Mouse (Mus musculus) embryonic facial prominence, embryonic 13.5 days (tissue): ENCODE results near the gene Ganab. TPM values are rescaled to one million over a fixed set of nuclear protein-coding genes. Genes with fewer than 3 reads are reported as not detected.

Experiments
- ATAC-seq: fragments of 200-750 bp; cut with Nextera tagmentation; 2 replicates; pipeline ENCODE4 v1.8.0; 2017; ENCODE audit warnings: low read depth; ENCODE audit not compliant: insufficient number of reproducible peaks, insufficient read depth, low FRiP score, low TSS enrichment
- H3K27ac ChIP-seq: fragments of 300-500 bp; sonication (generic); 2 replicates; pipeline ENCODE4 v1.5.1; 2015; ENCODE audit warnings: moderate library complexity, mild to moderate bottlenecking, inconsistent platforms
- H3K27me3 ChIP-seq: fragments of 300-500 bp; sonication (generic); 2 replicates; pipeline ENCODE4 v1.6.1; 2015; ENCODE audit warnings: mild to moderate bottlenecking, inconsistent platforms
- H3K36me3 ChIP-seq: fragments of 300-500 bp; sonication (generic); 2 replicates; pipeline ENCODE4 v1.6.1; 2015; ENCODE audit warnings: mild to moderate bottlenecking, inconsistent platforms
- H3K4me1 ChIP-seq: fragments of 300-500 bp; sonication (generic); 2 replicates; pipeline ENCODE4 v1.6.1; 2015; ENCODE audit warnings: inconsistent platforms
- H3K4me2 ChIP-seq: fragments of 300-500 bp; sonication (generic); 2 replicates; pipeline ENCODE4 v1.6.1; 2015; ENCODE audit warnings: moderate library complexity, mild to moderate bottlenecking, inconsistent platforms
- H3K4me3 ChIP-seq: fragments of 300-500 bp; sonication (generic); 2 replicates; pipeline ENCODE4 v1.5.1; 2015; ENCODE audit warnings: mild to moderate bottlenecking, inconsistent platforms
- H3K9ac ChIP-seq: fragments of 300-500 bp; sonication (generic); 2 replicates; pipeline ENCODE4 v1.6.1; 2015; ENCODE audit warnings: mild to moderate bottlenecking, inconsistent platforms
- H3K9me3 ChIP-seq: fragments of 300-500 bp; sonication (generic); 2 replicates; pipeline ENCODE4 v1.6.1; 2016; ENCODE audit warnings: inconsistent platforms
- WGBS: fragments of 180-500 bp; shearing (Covaris S2); methylation state at CpG from one replicate; pipeline ENCODE4 v1.1.7; 2015; ENCODE audit warnings: mixed read lengths; 5-methylcytosine and 5-hydroxymethylcytosine counted together
- microRNA-seq: library from miRNA; unstranded; fragments of <30 nt; microRNA quantifications from one replicate; pipeline ENCODE4, GENCODE M21; 2016
- polyA plus RNA-seq: library from polyadenylated mRNA; unstranded; fragments of >200 nt; fragmentation: Nextera tagmentation; extraction: Ambion mirVana; gene quantifications from 2 replicates; pipeline ENCODE4 v1.2.1, GENCODE M21; 2015

Gene Ganab
- polyA plus RNA-seq, 1 experiment from 2014 or later, result 108 TPM

DNA sequence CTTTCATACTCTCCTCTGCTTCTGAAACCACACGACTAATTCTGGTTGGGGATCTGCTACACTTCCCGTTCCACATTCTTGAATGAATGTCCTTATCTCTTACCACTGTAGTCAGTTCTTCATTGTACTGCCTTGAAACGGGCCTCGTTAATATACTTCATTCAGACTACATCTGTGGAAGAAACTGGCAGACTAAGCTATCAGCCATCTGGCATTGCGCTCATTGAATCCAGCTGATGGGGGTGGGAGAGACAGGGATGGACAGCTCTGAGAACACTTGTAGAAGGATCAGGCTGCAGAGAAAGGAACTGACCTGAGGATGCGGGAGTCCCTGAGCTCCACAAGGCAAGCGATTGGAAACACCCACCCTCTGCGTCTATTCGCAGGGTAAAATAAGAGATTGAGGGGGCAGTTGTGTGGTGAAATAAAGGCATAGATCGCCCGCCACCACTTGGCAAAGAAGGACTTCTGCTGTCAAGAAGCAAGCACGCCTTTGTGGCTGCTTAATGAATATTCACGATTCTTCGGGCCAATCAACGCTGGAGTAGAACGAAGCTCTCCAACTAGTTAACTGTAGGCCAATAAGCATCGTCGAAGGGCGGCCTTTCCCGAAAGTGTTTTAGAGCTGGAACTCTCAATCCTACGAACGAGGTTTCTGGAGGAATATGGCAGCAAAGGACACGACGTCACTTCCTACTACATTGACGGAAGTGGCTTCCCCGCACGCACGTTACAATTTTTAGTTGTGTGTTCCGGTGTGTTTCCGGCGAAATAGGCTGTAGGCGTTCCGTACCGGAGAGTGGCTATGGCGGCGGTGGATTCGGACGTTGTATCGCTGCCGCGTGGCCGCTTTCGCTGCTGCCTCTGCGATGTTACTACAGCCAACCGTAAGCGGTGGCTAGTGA is 55.5 kb downstream of the Ganab start, which contains the start of gene Tut1:
Gene Tut1, plus strand, starts transcription at position 713 of the 905 bp plus-strand sequence.
- H3K36me3 ChIP-seq, result peaks cover 71% of the 10 kb centered on the region
- ATAC-seq, result peak; percentile 90

DNA sequence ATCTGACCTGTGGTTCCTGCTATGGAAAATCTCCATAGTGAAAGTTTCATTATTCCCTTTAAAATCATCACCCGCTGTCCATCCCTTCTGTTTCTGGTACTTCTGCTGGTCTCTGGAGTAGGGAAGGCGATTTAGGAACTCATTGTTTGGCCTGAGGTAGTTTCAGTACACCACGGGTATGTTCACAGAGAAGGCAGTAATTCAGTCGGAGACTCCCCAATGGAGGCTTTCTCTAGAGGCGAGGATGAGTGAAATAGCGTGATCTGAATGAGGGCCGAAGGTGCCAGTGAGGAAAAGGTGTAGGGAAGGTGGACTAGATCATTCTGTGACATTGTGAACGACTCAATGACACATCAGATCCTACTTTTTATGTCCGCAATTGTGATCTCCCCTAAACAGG is 56.3 kb downstream of the Ganab start:
- H3K4me2 ChIP-seq, result peak overlapping the region; percentile 82

More for the DNA sequence above, 55.5 kb downstream of the Ganab start, which contains the start of gene Tut1:
- Histone ChIP-seq H3K4me3 (peak within 1 kb of the TSS; percentile 83), H3K9ac (peak within 1 kb of the TSS; percentile 81), H3K27ac (peak within 1 kb of the TSS; percentile 86), H3K4me1 (peaks cover 26% of the 10 kb centered on the region), H3K27me3 (no peaks in the 10 kb centered on the region), H3K4me2 (peak within 1 kb of the TSS; percentile 82), H3K9me3 (no peaks in the 10 kb centered on the region)
- 3% methylated on average over 46 of the region's 46 CpGs for WGBS

DNA sequence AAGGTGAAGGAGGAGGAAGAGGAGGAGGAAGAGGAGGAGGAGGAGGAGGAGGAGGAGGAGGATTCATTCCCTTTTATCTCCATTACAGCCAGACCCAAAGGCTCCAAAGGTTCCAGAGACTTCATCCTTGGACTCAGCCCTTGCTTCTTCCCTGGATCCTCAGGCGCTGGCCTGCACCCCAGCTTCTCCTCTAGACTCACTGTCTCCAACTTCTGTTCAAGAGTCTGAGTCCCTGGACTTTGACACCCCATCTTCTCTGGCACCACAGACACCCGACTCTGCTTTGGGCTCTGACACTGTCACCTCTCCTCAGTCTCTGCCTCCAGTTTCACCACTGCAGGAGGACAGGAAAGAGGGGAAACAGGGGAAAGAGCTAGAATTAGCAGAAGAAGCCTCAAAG is 64.4 kb downstream of the Ganab start:
- no peaks in the 10 kb centered on the region for H3K27me3 ChIP-seq
- no peaks in the 10 kb centered on the region for H3K9me3 ChIP-seq
- ATAC-seq, result no peak
- H3K4me3 ChIP-seq, result no peak overlapping the region
- peaks cover 87% of the 10 kb centered on the region for H3K36me3 ChIP-seq
- peaks cover 15% of the 10 kb centered on the region for H3K4me1 ChIP-seq
- no peak overlapping the region for H3K9ac ChIP-seq
- H3K4me2 ChIP-seq, result no peak overlapping the region
- WGBS, result 81% methylated on average over 2 of the region's 2 CpGs
- H3K27ac ChIP-seq, result no peak overlapping the region

More for the DNA sequence above, 56.3 kb downstream of the Ganab start:
- Histone ChIP-seq H3K4me3 (peak overlapping the region; percentile 83), H3K27ac (peak overlapping the region; percentile 86), H3K27me3 (no peaks in the 10 kb centered on the region), H3K9me3 (no peaks in the 10 kb centered on the region), H3K36me3 (peaks cover 70% of the 10 kb centered on the region), H3K9ac (peak overlapping the region; percentile 81), H3K4me1 (peaks cover 26% of the 10 kb centered on the region)
- ATAC-seq, result no peak
- WGBS, result 5% methylated on average over 9 of the region's 9 CpGs

DNA sequence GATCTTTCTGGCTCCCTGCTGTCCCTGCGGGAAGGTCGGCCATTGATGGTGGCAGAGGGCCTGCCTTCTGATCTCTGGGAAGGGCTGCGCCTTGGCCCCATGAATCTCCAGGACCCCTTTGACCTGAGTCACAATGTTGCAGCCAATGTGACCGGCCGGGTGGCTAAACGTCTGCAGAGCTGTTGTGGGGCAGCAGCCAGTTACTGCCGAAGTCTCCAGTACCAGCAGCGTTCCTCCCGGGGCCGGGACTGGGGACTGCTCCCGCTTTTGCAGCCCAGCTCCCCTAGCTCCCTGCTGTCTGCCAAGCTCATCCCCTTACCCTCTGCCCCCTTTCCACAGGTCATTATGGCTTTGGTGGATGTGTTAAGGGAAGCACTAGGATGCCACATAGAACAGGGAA is 67.2 kb downstream of the Ganab start:
- no peak for ATAC-seq
- Histone ChIP-seq H3K9ac (peak overlapping the region; percentile 77), H3K4me2 (no peak overlapping the region), H3K27me3 (no peaks in the 10 kb centered on the region), H3K36me3 (peaks cover 79% of the 10 kb centered on the region), H3K4me1 (peaks cover 26% of the 10 kb centered on the region), H3K27ac (peak overlapping the region; percentile 97; the same call in 1 of the 2 replicates), H3K4me3 (no peak overlapping the region), H3K9me3 (no peaks in the 10 kb centered on the region)
- 84% methylated on average over 11 of the region's 11 CpGs for WGBS

DNA sequence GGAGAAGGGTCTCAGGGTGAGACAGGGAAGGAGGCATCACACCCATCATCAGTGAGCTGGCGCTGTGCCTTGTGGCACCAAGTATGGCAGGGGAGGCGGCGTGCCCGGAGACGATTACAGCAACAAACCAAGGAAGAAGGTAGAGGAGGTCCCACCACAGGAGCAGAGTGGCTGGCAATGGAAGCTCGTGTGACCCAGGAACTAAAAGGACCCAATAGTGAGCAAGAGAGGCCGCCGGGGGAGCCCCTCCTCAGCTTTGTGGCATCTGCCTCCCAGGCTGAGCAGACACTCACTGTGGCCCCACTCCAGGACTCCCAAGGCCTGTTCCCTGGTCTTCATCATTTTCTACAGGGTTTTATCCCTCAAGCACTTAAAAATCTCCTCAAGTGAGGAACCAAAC is 67.9 kb downstream of the Ganab start:
- Histone ChIP-seq H3K27ac (peak overlapping the region; percentile 97), H3K9me3 (no peaks in the 10 kb centered on the region), H3K27me3 (no peaks in the 10 kb centered on the region), H3K9ac (peak overlapping the region; percentile 77), H3K4me3 (peak overlapping the region; percentile 84), H3K4me2 (peak overlapping the region; percentile 70), H3K36me3 (peaks cover 79% of the 10 kb centered on the region), H3K4me1 (peaks cover 26% of the 10 kb centered on the region)
- WGBS, result 68% methylated on average over 8 of the region's 8 CpGs
- no peak for ATAC-seq

DNA sequence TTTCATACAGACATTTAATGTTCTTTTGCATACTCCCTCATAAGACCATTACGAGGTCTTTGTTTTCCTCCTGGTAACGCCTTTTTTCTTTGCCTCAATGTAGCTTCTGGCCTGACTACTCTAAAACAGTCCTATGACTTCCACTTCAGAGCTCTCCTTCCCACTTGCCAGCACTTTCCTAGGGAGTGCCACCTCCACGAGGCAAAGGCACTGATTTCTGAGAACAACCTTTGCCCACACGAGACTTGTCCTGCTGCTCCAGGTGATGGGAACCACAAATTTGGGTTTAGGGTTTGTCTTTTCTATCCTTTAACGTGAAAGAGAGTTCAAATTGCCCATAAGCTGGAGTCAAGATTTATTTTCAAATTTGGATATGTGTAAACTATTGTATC is 68.3 kb downstream of the Ganab start:
- Histone ChIP-seq H3K4me1 (peaks cover 26% of the 10 kb centered on the region), H3K4me2 (peak overlapping the region; percentile 70), H3K9ac (peak overlapping the region; percentile 77), H3K9me3 (no peaks in the 10 kb centered on the region), H3K36me3 (peaks cover 80% of the 10 kb centered on the region), H3K4me3 (peak overlapping the region; percentile 84), H3K27ac (peak overlapping the region; percentile 97), H3K27me3 (no peaks in the 10 kb centered on the region)
- ATAC-seq, result no peak
- 39% methylated on average over 5 of the region's 5 CpGs for WGBS

Small RNA genes lying within 50 kb of the gene (microRNA-seq; reads per million reads assigned to microRNA genes)
- not detected for gene Mir5136

Other genes with a start within 250 kb of the Ganab start
- gene Chrm1, start 234.3 kb upstream of the Ganab start, polyA plus RNA-seq, result 0.66 and 1.4 TPM in 2 replicates
- 99.9 and 116 TPM in 2 replicates for gene Slc3a2, start 174.7 kb upstream of the Ganab start, polyA plus RNA-seq
- 88.6 and 100 TPM in 2 replicates for gene Wdr74, start 162.2 kb upstream of the Ganab start, polyA plus RNA-seq
- 2.2 and 2.7 TPM in 2 replicates for gene 1700092M07Rik, start 157.4 kb upstream of the Ganab start, polyA plus RNA-seq
- gene Stx5a, start 156.7 kb upstream of the Ganab start, polyA plus RNA-seq, result 182 and 184 TPM in 2 replicates
- 199 and 230 TPM in 2 replicates for gene Nxf1, start 141.0 kb upstream of the Ganab start, polyA plus RNA-seq
- gene Tmem223, start 127.1 kb upstream of the Ganab start, polyA plus RNA-seq, result 211 and 227 TPM in 2 replicates
- 67.6 and 76.1 TPM in 2 replicates for gene Tmem179b, start 123.6 kb upstream of the Ganab start, polyA plus RNA-seq
- gene Taf6l, start 111.7 kb upstream of the Ganab start, polyA plus RNA-seq, result 28.5 and 35.6 TPM in 2 replicates
- gene Polr2g, start 99.5 kb upstream of the Ganab start, polyA plus RNA-seq, result 175 and 178 TPM in 2 replicates
- 5.5 and 6.0 TPM in 2 replicates for gene Zbtb3, start 95.5 kb upstream of the Ganab start, polyA plus RNA-seq
- gene Ttc9c, start 78.7 kb upstream of the Ganab start, polyA plus RNA-seq, result 78.7 and 82.9 TPM in 2 replicates
- 7.4 and 7.6 TPM in 2 replicates for gene Hnrnpul2, start 78.1 kb upstream of the Ganab start, polyA plus RNA-seq
- not detected in 2 replicates for gene AC129217.1, start 68.3 kb upstream of the Ganab start, polyA plus RNA-seq
- 52.6 and 53.3 TPM in 2 replicates for gene Bscl2, start 60.6 kb upstream of the Ganab start, polyA plus RNA-seq
- 10.4 and 10.6 TPM in 2 replicates for gene Gng3, start 58.9 kb upstream of the Ganab start, polyA plus RNA-seq
- 0.65 and 0.74 TPM in 2 replicates for gene Lrrn4cl, start 47.3 kb upstream of the Ganab start, polyA plus RNA-seq
- gene Ubxn1, start 26.6 kb upstream of the Ganab start, polyA plus RNA-seq, result 184 and 189 TPM in 2 replicates
- gene Uqcc3, start 17.1 kb upstream of the Ganab start, polyA plus RNA-seq, result 64.2 and 72.3 TPM in 2 replicates
- gene Lbhd1, start 14.3 kb upstream of the Ganab start, polyA plus RNA-seq, result 56.0 and 91.0 TPM in 2 replicates
- not detected in 2 replicates for gene Gm49403, start 14.1 kb upstream of the Ganab start, polyA plus RNA-seq
- 84.9 and 90.0 TPM in 2 replicates for gene 1810009A15Rik, start 9.2 kb upstream of the Ganab start, polyA plus RNA-seq
- not detected in 2 replicates for gene Gm49416, start 9.1 kb upstream of the Ganab start, polyA plus RNA-seq
- 36.7 and 42.6 TPM in 2 replicates for gene Ints5, start 5.1 kb upstream of the Ganab start, polyA plus RNA-seq
- 44.7 and 54.6 TPM in 2 replicates for gene B3gat3, start 22.3 kb downstream of the Ganab start, polyA plus RNA-seq
- gene Rom1, start 31.3 kb downstream of the Ganab start, polyA plus RNA-seq, result 2.7 and 3.3 TPM in 2 replicates
- 32.3 and 32.8 TPM in 2 replicates for gene Eml3, start 31.5 kb downstream of the Ganab start, polyA plus RNA-seq
- gene Mta2, start 43.8 kb downstream of the Ganab start, polyA plus RNA-seq, result 187 and 189 TPM in 2 replicates
- gene Tut1, start 55.8 kb downstream of the Ganab start, polyA plus RNA-seq, result 33.6 and 34.5 TPM in 2 replicates
- gene Eef1g, start 69.0 kb downstream of the Ganab start, polyA plus RNA-seq, result 481 and 529 TPM in 2 replicates
- gene Ahnak, start 91.2 kb downstream of the Ganab start, polyA plus RNA-seq, result 51.0 and 57.8 TPM in 2 replicates
- not detected in 2 replicates for gene Scgb1a1, start 189.9 kb downstream of the Ganab start, polyA plus RNA-seq
- gene Asrgl1, start 237.6 kb downstream of the Ganab start, polyA plus RNA-seq, result 15.9 and 17.4 TPM in 2 replicates